Mouse (Mus musculus): Measurements from ENCODE around the gene 1700001P01Rik.

- TF ChIP-seq CTCF (IDR thresholded peaks at IDR 0.05; ENCODE audit: borderline replicate concordance, insufficient read depth, low read depth, low read length) (no peak), POLR2A (IDR thresholded peaks at IDR 0.05; ENCODE audit: borderline replicate concordance, insufficient read depth, low read length) (no peak)
Measured at GRCm38 (mm10) chr11:97813746-97814515, 38.2 kb upstream of the 1700001P01Rik start.

Data from cerebellum, adult 2 months (tissue).